Mouse (Mus musculus): Measurements from ENCODE around the gene Macf1.
"Not testable (repeated sequence)": the region's sequence is repeated elsewhere in the genome, so short reads cannot be mapped to it uniquely, and the experiment has no call there.

Macf1 gene

GRCm38 (mm10) chr4:123530976-123531375 is 153.2 kb downstream of the Macf1 start:
- DNase-seq = no peak

- peak; percentile 20 for DNase-seq
These were observed 154.9 kb downstream of the Macf1 start for GRCm38 (mm10) chr4:123529230-123529629.

GRCm38 (mm10) chr4:123527607-123528010 is 156.6 kb downstream of the Macf1 start:
- no peak for DNase-seq

- no peak for DNase-seq
These were observed 157.3 kb downstream of the Macf1 start for GRCm38 (mm10) chr4:123526779-123527280.

GRCm38 (mm10) chr4:123524746-123525145 is 159.4 kb downstream of the Macf1 start:
- DNase-seq = no peak

- not testable (repeated sequence) for DNase-seq
These were observed 164.0 kb downstream of the Macf1 start for GRCm38 (mm10) chr4:123520123-123520522.

GRCm38 (mm10) chr4:123515673-123516072 is 168.5 kb downstream of the Macf1 start:
- no peak for DNase-seq

GRCm38 (mm10) chr4:123510201-123510600 is 174.0 kb downstream of the Macf1 start:
- no peak for DNase-seq

- no peak for DNase-seq
These were observed 195.1 kb downstream of the Macf1 start for GRCm38 (mm10) chr4:123489086-123489485.

GRCm38 (mm10) chr4:123479991-123480390 is 204.2 kb downstream of the Macf1 start:
- no peak for DNase-seq

GRCm38 (mm10) chr4:123478655-123479433 is 205.3 kb downstream of the Macf1 start:
- no peak for DNase-seq

- DNase-seq = no peak
These were observed 218.4 kb downstream of the Macf1 start for GRCm38 (mm10) chr4:123465799-123466198.

GRCm38 (mm10) chr4:123460595-123461272 is 223.4 kb downstream of the Macf1 start:
- DNase-seq = peak; percentile 8

GRCm38 (mm10) chr4:123454871-123455640 is 229.1 kb downstream of the Macf1 start:
- no peak for DNase-seq

- no peak for DNase-seq
These were observed 230.4 kb downstream of the Macf1 start for GRCm38 (mm10) chr4:123453729-123454128.

GRCm38 (mm10) chr4:123451991-123452390 is 232.2 kb downstream of the Macf1 start:
- no peak for DNase-seq

GRCm38 (mm10) chr4:123449304-123449703 is 234.9 kb downstream of the Macf1 start:
- no peak for DNase-seq

GRCm38 (mm10) chr4:123448015-123448414 is 236.1 kb downstream of the Macf1 start:
- DNase-seq = no peak

GRCm38 (mm10) chr4:123447251-123447650 is 236.9 kb downstream of the Macf1 start:
- no peak for DNase-seq

- DNase-seq = peak; percentile 27
These were observed 237.4 kb downstream of the Macf1 start for GRCm38 (mm10) chr4:123446754-123447153.

GRCm38 (mm10) chr4:123446221-123446620 is 237.9 kb downstream of the Macf1 start:
- DNase-seq = not testable (repeated sequence)

GRCm38 (mm10) chr4:123438414-123438813 is 245.7 kb downstream of the Macf1 start:
- no peak for DNase-seq

GRCm38 (mm10) chr4:123433171-123433570 is 251.0 kb downstream of the Macf1 start:
- DNase-seq = no peak
